Mouse (Mus musculus): ENCODE results near the gene Ltb4r2.

Gene Ltb4r2

DNA sequence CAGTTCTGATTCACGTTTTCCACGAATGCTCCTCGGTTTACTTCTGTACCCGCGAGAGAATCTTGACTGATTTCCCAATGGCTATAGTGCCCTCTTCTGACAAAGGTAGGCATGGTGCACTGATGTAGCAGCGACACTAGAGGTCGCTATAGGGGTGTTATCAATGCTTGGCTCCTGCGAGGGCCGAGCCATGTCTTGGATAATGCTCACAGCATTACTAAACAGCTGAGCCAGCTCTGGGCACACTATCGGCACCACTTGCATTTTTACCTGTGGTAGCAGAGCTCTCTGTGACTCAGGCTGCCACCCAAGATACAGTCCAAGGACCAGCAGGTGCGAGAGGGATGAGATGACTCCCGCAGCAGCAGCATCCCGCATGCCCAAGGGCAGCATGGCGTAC is 20.1 kb downstream of the Ltb4r2 start:
- DNase-seq (ENCODE audit: low spot score) = peak; percentile 80

DNA sequence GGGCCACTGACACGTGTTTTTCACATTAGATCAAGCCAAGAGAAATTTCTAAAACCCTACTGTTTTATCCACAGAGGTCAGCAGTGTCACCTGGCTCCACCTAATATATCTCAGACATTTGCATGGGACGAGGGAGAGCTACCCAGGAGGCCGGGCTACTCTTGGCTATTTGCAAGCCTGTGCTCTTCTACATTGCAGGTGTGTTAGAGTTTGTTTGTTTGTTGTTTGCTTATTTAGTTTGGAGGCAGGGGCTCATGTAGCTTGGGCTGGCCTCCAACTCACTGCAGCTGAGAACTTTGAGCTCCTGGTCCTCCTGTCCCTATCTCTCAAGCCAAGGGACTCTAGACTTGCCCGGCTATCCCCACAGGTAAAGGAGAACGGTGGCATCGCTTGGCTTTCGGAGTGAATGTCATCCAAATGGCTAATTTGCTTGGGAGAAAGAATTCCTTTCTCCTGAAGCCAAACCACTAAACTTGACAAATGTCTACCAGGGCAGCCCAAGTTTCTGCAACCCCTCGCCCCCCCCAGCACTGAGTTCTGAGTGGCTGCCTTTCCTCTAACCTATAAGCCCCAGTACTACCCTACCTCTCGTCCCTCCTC is 21.2 kb downstream of the Ltb4r2 start:
- no peak for DNase-seq (ENCODE audit: low spot score)

DNA sequence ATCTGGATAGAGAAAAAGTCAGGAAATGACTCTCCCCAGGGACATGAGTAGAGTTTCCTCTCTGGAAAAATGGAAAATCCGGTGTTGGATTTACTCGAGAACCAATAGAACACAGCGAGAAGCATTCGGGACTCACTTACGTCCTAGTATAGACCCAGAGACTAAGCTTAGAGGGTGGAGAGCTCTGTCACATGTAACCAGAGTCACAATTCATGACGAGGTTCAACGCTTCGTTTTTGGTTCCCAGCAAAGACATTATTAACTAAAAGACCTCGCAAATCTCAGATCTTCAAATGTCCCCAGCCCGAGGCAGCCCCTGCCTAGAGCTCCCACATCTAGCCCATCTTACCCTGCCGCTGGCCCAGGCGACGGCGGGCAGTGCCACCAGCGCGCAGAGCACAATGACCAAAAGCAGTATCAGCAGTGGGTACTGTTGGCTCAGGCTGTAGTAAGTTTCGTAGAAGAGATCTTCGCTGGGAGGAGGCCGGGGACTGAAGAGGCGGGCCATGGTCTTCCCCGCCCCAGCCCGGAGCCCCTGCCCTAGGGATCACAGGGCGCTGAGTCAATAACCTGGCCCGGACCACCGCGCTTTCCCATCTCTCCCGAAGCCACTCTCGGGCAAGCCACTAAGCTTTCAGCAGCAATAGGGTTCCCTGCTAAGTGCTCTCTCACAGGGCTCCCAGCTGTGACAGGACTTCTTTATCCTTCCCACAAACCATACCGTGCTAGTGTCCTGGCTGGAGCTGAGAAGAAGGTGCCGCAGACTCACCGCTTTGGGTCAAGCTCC is 22.1 kb downstream of the Ltb4r2 start:
- DNase-seq (ENCODE audit: low spot score) = peak; percentile 70

DNA sequence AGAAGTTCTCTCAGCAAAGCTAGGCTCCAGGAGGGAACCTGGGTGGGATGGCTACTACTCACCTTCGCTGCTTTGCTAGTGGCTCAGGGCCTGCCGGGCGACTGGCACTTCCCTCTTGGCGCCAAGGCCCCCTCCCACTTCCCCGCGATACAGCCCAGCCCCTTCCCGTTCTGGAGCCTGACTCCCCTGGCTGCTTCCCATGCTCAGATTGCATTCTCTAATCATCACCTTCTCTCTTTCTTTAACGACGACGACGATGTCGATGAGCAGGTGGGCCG is 22.7 kb downstream of the Ltb4r2 start, which contains the start of gene Adcy4:
Gene Adcy4, minus strand, starts transcription at position 138 of the 278 bp plus-strand sequence.
- DNase-seq (ENCODE audit: low spot score) = no peak

DNA sequence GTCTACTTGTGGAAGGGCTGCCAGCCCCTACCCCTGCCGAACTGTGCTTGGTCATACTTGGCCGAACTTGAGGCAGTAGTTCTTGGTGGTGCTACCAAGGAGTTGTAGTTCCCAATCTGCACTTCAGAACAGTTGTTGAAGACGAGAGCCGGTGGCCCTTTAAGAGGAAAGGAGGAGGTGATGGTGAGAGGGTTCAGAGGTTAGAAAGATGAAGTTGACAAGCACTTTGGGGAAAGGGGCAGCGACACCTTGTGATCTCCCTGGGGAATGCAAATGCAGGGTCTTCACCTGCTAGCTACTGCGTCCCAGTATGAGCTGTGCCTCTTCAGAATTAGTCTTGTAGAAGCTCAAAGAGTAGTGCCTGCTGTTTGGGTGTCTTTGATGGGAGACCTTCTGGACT is 24.0 kb downstream of the Ltb4r2 start:
- no peak for DNase-seq (ENCODE audit: low spot score)

DNA sequence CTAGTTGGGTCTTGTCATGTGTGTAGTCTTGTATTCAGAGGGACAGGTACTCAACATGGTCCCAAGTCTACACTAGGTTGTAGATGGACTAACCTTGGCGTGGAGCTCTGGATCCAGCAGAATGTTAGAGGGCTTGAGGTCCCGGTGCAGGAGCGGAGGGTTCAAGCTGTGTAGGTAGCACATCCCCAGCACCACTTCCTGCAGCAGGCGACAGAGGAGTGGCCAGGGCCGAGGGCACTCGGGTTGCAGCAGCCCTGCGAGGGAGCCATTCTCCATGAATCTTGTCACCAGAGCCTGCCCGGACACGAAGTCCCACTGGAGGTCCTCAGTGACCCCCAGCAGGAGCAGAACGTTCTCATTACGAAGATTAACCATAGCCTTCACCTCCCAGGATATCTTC is 26.5 kb downstream of the Ltb4r2 start:
- DNase-seq (ENCODE audit: low spot score) = no peak

DNA sequence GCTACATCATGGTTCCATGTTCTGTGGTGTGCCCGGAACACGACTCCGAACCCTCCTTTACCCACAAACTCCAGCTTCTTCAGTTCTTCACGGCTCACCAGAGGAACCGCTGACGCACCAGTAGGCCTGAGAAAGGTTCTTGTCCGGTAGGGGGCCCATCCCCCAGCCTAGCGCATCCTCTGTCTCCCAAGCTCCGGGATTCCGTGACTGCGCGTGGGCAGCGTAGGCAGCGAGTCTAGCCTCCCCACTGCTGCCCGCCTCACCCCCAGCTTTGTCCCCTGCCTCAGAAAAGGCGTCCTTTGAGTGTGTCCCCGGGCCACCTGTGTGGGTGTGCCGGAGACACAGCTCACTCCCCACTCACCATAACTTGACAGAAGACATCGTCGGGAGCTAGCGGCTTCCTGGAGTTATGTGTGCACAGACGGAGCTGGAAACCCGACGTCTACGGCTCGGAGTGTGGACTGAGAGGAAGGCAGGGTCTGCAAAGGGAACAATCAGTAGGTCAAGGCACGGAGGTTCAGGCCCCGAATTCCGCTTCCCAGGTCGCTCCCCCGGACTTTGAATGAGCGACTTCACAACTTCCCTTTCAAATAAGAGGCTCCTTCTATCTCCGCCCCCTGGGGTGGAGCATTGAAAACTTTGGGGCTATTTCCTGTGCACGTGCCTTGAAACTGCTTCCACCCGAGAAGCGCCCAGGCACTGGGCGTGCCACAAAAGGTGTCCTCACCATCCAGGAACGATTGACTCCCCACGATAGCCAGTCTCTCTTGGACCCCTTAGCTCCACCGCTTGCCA is 27.2 kb downstream of the Ltb4r2 start, which contains the start of gene Ripk3:
Gene Ripk3, minus strand, starts transcription at position 610 of the 795 bp plus-strand sequence.
- no peak for DNase-seq (ENCODE audit: low spot score)

DNA sequence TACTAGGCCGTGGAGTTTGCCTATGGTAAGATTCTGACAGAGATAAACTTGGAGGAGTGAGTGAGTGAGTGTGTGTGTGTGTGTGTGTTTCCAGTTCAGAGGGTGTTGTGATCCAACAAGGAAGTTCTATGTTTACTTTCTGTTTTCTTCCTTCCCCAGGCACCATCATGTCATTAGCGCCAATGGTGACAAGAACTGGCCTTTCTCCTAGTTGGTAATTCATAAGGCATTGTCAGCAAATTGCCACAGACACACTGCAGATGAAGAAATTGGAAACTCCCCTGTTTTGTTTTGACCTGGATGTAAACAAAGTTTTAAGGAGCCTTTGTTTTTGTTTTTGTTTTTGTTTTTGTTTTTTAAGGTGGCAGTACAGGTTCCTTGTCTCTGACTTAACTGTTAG is 32.2 kb downstream of the Ltb4r2 start:
- no peak for DNase-seq (ENCODE audit: low spot score)

DNA sequence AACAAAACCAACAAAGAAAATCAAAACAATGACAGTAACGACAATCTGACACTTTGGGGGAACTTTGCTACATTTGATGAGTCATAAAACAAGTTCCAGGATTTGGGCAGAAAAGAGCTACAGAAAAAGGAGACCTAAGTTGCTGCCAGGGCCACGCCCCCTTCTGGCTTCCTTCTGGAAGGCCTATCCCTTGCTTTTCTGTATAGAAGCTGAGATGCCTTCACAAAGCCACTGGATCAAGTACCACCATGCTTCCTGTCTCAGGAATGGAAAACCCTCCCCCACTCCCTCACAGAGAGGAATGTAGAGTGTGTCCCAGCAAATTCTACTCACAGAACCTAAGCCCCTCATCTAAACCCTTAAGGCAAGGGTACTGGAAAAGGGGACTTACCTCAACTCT is 32.7 kb downstream of the Ltb4r2 start:
- DNase-seq (ENCODE audit: low spot score) = no peak

DNA sequence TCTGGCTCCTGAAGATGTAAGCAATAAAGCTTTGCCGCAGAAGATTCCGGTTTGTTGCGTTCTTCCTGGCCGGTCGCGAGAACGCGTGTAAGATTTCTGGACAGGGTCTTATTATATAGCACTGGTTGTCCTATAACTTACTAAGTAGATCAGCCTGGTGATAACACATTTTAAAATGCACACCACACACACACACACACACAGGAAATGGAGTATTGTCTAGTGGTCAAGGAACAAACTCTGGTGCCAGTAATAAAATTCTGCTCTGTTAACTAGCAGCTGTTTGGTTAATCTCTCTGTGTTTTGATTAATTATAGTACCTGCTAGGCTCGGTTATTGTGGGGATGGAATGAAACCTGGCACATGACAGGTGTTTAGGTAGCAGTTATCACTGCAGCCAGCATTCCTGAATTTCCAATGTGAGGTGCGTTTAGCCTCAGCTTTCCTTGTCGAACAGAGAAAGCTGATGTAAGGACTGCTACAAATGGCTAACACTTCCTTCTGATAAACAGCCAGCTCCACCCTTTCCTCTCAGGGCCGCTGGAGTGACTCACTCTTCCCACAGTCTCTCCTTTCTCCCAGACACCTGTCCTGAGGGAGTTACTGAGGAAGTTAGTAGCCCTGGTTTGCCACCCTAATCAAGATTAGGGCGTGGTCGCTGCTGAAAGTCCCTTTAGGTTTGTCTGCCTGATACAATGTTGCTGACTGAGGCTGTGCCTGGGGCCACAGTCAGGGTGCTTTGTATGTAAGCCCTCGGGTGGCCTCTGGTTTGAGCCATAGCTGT is 34.3 kb downstream of the Ltb4r2 start:
- peak; percentile 37 for DNase-seq (ENCODE audit: low spot score)
